Mouse (Mus musculus) testis, adult 2 months (tissue): ENCODE data around the gene H2-Ab1.

Experiments
- CTCF ChIP-seq: fragments of 200-500 bp; IDR thresholded peaks from 2 replicates; pipeline ENCODE4 v1.5.1; 2012; ENCODE audit warnings: low read depth, mild to moderate bottlenecking, inconsistent platforms, low read length, moderate library complexity; ENCODE audit not compliant: control insufficient read depth, insufficient read depth, insufficient replicate concordance
- POLR2A ChIP-seq: fragments of 200-500 bp; IDR thresholded peaks from 2 replicates; pipeline ENCODE4 v1.6.1; 2012; ENCODE audit warnings: low read depth, mild to moderate bottlenecking, inconsistent platforms, low read length, moderate library complexity; ENCODE audit not compliant: control insufficient read depth

DNA sequence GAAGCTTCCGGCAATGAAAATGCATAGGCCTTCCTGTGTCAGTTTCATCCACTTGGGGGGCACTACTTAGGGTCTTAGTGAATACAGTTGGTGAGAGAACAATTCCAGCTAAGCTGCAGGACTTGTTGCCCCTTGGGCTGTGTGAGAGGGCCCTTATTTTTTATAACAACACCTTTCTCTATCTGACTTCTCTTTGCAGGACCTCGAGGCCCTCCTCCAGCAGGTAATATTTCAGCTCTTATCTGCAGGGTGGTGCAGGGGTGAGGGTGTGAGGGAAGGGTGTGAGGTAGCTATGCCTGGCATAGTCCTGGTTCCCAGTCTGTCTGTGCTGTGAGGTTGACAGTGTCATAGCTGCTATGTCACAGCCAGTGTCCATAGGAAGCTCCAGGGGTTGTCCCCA lies 10.8 kb downstream of the H2-Ab1 start:
- TF ChIP-seq CTCF (no peak), POLR2A (no peak)
